Mouse (Mus musculus) G1E (cell line): ENCODE measurements around the gene Olfr1136.

Source experiments
- CTCF ChIP-seq: IDR thresholded peaks from 2 replicates; pipeline ENCODE4 v1.5.1; 2012; ENCODE audit warnings: low read depth, low read length, inconsistent platforms, mixed read lengths
- TAL1 ChIP-seq: conservative IDR thresholded peaks from 2 replicates; pipeline ENCODE4 v1.6.1; 2012; ENCODE audit warnings: low read depth, low read length, inconsistent platforms, mixed read lengths

GRCm38 (mm10) chr2:87693847-87694246 lies at the start of gene Olfr1136:
- no peak for TF ChIP-seq CTCF
- no peak for TF ChIP-seq TAL1
